ENCODE assay signal across 26 mouse cellular contexts in genomic region chr11:119762911-119763310, GRCm38 (mm10).
DNase-seq lines count a peak whose midpoint lies in the region; ATAC-seq and TF ChIP-seq lines count a peak whose summit lies in the region.
"Had no signal": no experiment of that assay in that cellular context is flagged by ENCODE, and none has a peak within 500 bp of the region (broad histone marks: within the 10 kb centered on the region; RNA-seq: fewer than 3 reads in every experiment).

No protein-coding gene starts in this region.

- H3K27ac ChIP-seq in olfactory bulb, adult 2 months (ENCODE audit: insufficient read depth, low read depth, low read length): peak overlapping the region; percentile 56; the same call in 1 of the 2 replicates
- H3K27ac ChIP-seq in forebrain, embryonic 12.5 days: no peak overlapping the region
- H3K27ac ChIP-seq: forebrain, embryonic 10.5 days; heart, adult 2 months; heart, embryonic 10.5 days; heart, embryonic 13.5 days; hindbrain, embryonic 15.5 days; intestine, embryonic 15.5 days had no signal

- TF ChIP-seq CTCF in olfactory bulb, adult 2 months (IDR thresholded peaks at IDR 0.05; ENCODE audit: insufficient read depth, low read depth, low read length): no peak

- H3K4me1 ChIP-seq in olfactory bulb, adult 2 months (ENCODE audit: control insufficient read depth, insufficient read depth, low read length): peaks cover 20% of the 10 kb centered on the region
- H3K4me1 ChIP-seq in forebrain, embryonic 12.5 days: peaks cover 28% of the 10 kb centered on the region
- H3K4me1 ChIP-seq: intestine, embryonic 15.5 days had no signal

- no peak overlapping the region for H3K4me2 ChIP-seq in forebrain, embryonic 12.5 days
- H3K4me2 ChIP-seq: heart, embryonic 13.5 days; hindbrain, embryonic 15.5 days; intestine, embryonic 15.5 days had no signal

- H3K27me3 ChIP-seq in forebrain, embryonic 12.5 days: no peaks in the 10 kb centered on the region
- H3K27me3 ChIP-seq: CH12.LX; heart, embryonic 13.5 days; hindbrain, embryonic 15.5 days; intestine, embryonic 15.5 days had no signal

- TF ChIP-seq POLR2A in olfactory bulb, adult 2 months (IDR thresholded peaks at IDR 0.05; ENCODE audit: insufficient read depth, low read depth, low read length): no peak

- H3K9ac ChIP-seq in forebrain, embryonic 12.5 days: no peak overlapping the region
- H3K9ac ChIP-seq: forebrain, postnatal 0 days; heart, embryonic 13.5 days; hindbrain, embryonic 15.5 days; intestine, embryonic 15.5 days had no signal

- no peak for DNase-seq in frontal cortex, postnatal 25 days (ENCODE audit: low spot score in 2 of 2)
- DNase-seq in 3T3-L1 (ENCODE audit: low read depth, low spot score) (peak; percentile 19), NIH3T3 (ENCODE audit: low read depth) (peak; percentile 83)
- DNase-seq: adrenal gland, adult 8-10 months; cerebellum, adult 18-20 months; cerebellum, adult 9-10 months; cerebellum, postnatal 14 days; forebrain, postnatal 0 days; gastrocnemius, postnatal 10 days; gastrocnemius, postnatal 36 days; heart, adult 2 months; heart, postnatal 14 days; heart, postnatal 4 days; kidney, adult 11 months had no signal

- WGBS in olfactory bulb, adult 2 months: 25% methylated on average over 9 of the region's 9 CpGs
- WGBS in forebrain, embryonic 12.5 days: 89% methylated on average over 9 of the region's 9 CpGs

- peaks cover 2% of the 10 kb centered on the region; the same call in 1 of the 2 replicates for H3K36me3 ChIP-seq in forebrain, embryonic 12.5 days (replicated peaks)
- H3K36me3 ChIP-seq: hindbrain, embryonic 15.5 days; intestine, embryonic 15.5 days had no signal

- no peaks in the 10 kb centered on the region for H3K9me3 ChIP-seq in forebrain, embryonic 12.5 days
- H3K9me3 ChIP-seq: forebrain, embryonic 10.5 days; G1E; heart, embryonic 10.5 days; heart, embryonic 13.5 days; hindbrain, embryonic 15.5 days; intestine, embryonic 15.5 days had no signal

- ATAC-seq in frontal cortex, adult (ENCODE audit: low TSS enrichment): peak; percentile 31; the same call in 1 of the 2 replicates
- ATAC-seq in forebrain, embryonic 12.5 days (ENCODE audit: low FRiP score): no peak
- ATAC-seq in megakaryocyte, adult 5-6 weeks (ENCODE audit: poor library complexity, severe bottlenecking): no peak
- ATAC-seq: forebrain, embryonic 14.5 days; forebrain, postnatal 0 days; intestine, embryonic 15.5 days had no signal

- no peak overlapping the region for H3K4me3 ChIP-seq in olfactory bulb, adult 2 months (ENCODE audit: insufficient read depth, low read depth, low read length)
- H3K4me3 ChIP-seq in forebrain, embryonic 12.5 days (replicated peaks): no peak overlapping the region
- H3K4me3 ChIP-seq: forebrain, embryonic 10.5 days; heart, adult 2 months; heart, embryonic 10.5 days; heart, embryonic 13.5 days; hindbrain, embryonic 15.5 days; intestine, embryonic 15.5 days had no signal

Comparison
In these comparisons a context has a peak if more than half of its experiments do, and no peak if none do; other contexts are left out.
1. DNase-seq: peak in 3T3-L1 (single experiment) and NIH3T3 (single experiment); none in frontal cortex, postnatal 25 days (0 of 2).